Mouse (Mus musculus): ENCODE data around the gene Desi2. TPM values are rescaled to one million over a fixed set of nuclear protein-coding genes. Genes with fewer than 3 reads are reported as not detected.

Desi2 gene
- 31.4 TPM for polyA plus RNA-seq (2017; shearing (Covaris generic))

DNA sequence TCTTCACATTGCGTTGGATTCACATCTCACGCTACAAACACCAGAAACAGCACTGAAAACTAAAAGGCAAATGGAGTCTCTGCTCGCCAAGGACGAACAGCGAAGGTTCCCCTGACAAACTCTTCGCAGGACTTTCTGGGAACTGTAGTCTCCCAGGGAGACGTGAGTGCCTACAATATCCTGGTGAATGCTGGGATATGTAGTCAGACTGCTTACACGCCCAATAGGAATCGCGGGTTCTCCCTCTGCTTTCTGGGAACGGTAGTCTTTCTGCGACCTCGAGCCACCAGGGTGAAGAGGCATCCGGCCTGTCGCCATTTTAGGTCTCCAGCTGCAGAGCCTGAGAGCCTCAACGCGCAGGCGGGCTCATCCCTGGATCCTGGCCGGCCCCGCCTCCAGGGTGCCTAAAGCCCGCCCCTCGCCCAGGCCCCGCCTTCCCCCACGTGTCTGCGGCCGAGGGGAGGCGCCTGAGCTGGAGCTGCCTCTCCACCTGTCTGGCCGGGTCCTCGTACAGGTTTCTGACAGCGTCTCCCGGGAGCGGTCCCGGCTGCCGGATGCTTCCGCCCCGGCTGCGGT, at the start of gene Desi2:
Gene Desi2, plus strand, starts transcription at position 202 of the 576 bp plus-strand sequence.

Other genes starting within 250 kb of the Desi2 start
- 0.17 TPM for gene Catspere2, start 204.0 kb upstream of the Desi2 start, polyA plus RNA-seq (2017; shearing (Covaris generic))
- 195 TPM for gene Cox20, start 131.7 kb downstream of the Desi2 start, polyA plus RNA-seq (2017; shearing (Covaris generic))
- 993 TPM for gene Hnrnpu, start 150.4 kb downstream of the Desi2 start, polyA plus RNA-seq (2017; shearing (Covaris generic))
- gene Efcab2, start 218.7 kb downstream of the Desi2 start, polyA plus RNA-seq (2017; shearing (Covaris generic)) = 4.6 TPM

All from CD4-positive, CD25-positive, alpha-beta regulatory T cell (primary cell).